Mouse (Mus musculus): Measurements from ENCODE around the gene Lmtk2.

Gene Lmtk2

GRCm38 (mm10) chr5:144215992-144216391 lies 115.8 kb downstream of the Lmtk2 start:
- DNase-seq (ENCODE audit: low read depth, low spot score) = peak; percentile 39

GRCm38 (mm10) chr5:144218061-144218460 lies 117.8 kb downstream of the Lmtk2 start:
- no peak for DNase-seq (ENCODE audit: low read depth, low spot score)

GRCm38 (mm10) chr5:144219306-144219705 lies 119.1 kb downstream of the Lmtk2 start:
- no peak for DNase-seq (ENCODE audit: low read depth, low spot score)

DNA sequence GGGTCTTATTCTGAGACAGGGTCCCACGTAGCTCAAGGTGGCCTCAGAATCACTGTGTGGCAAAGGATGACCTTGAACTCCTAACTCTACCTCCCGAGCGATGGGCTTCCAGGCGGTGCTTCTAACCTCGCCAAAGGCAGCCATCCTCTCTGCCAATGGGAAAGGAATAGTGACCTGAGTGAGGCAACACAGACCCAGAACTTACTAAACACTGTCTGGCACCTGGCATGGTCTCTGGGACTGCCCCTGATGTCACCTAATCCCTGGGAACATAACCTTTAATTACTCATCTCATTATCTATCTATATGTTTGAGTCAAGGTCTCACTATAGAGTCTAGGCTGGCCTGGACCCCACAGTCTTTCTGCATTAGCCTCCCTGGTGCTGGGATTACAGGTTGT lies 119.7 kb downstream of the Lmtk2 start:
- DNase-seq (ENCODE audit: low read depth, low spot score) = no peak

GRCm38 (mm10) chr5:144221305-144221704 lies 121.1 kb downstream of the Lmtk2 start:
- DNase-seq (ENCODE audit: low read depth, low spot score) = peak; percentile 89

DNA sequence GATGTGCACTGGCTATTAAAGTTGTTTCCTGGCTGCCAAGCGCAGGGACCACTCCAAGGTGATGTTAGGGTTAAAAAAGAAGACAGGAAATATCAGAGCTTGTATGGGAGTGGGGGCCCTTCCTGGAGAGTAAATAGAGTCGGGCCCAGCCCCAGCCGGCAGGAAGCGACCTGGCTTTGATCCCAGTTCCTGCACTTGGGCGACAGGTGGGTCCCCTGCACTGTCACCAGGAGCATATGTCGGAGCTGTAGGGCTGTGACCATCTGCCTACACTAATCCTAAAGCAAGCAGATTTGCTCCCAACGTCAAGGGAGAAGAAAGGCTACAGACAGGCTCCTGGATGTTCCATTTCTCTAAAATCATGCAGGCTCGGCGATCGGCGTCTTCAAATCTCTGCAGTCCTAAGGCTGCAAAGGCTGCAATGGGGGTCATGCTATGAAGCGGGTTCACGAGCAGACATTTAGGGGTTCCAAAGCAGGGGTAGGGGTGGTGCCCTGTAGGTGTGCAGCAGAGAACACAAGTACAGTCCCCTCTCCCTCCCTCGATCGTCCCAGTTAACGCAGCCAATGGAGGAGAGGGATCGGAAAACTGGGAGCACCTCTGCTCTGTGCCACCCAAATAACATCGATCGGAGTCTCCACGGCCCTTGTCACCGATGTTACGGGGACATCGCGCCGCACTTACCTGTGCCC lies 122.7 kb downstream of the Lmtk2 start:
- DNase-seq (ENCODE audit: low read depth, low spot score) = peak; percentile 73

- peak; percentile 97 for DNase-seq (ENCODE audit: low read depth, low spot score)
Measured at GRCm38 (mm10) chr5:144223503-144223862, 123.2 kb downstream of the Lmtk2 start, which contains the start of gene Tecpr1. Tecpr1 (minus strand) TSS chr5:144223615.

DNA sequence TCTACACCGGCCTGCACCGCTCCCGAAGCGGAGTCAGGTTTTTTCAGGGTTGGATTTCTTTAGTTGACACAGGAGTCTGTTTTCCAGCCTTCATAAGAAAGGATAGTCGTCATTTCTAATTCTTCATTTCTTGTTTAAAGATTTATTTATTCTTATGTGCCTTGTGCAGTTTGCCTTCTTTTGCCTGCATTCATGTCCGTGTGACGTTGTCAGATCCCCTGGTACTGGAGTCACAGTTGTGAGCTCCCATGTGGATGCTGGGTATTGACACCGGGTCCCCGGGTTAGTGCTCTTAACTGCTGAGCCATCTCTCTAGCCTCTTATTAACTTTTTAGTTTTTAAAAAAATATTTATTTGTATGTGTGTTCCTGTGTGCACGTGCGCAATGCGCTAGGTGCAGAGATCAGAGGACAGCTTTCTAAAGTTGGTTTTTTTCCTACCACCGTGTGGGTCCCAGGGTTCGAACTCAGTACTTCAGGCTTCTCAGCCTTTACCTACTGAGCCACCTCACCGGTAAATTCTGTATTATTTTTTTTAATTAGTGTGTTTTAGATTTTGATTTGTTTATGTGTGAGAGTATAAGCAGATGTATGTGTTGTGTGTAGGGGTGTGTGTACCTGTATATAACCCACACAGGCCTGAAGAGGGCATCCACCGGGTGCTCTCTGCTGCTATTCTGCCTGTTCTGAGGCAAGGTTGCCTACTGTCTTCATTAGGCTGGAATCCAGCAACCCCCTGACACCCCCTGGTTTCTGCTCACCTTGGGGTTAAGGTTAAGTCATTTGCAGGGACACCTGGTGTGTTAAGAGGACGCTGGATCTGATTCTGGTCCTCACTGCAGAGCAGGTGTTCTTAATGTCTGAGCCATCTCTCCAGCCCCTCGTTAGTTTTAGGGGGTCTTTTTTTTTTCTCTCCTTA lies 123.9 kb downstream of the Lmtk2 start:
- DNase-seq (ENCODE audit: low read depth, low spot score) = peak; percentile 23

DNA sequence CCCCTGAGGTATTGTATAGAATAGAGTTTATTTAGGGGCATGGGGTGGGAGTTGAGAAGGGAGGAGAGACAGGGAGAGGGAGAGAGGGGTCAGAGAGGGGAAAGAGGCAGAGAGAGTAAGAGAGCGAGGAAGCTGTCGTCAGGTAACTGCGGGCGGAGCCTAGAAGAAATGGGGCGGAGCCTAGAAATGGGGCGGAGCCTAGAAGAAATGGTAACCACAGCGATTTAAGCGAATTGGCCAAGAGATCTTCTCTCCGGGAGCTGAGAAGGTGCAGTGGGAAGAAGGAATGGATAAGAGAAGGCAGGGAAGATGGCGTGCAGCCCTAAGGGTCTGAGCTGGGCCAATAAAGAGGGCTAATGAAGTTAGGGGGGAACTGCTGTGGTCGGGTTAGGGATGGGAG lies 126.0 kb downstream of the Lmtk2 start:
- DNase-seq (ENCODE audit: low read depth, low spot score) = no peak

- DNase-seq (ENCODE audit: low read depth, low spot score) = no peak
Measured at GRCm38 (mm10) chr5:144230216-144230615, 130.0 kb downstream of the Lmtk2 start.

GRCm38 (mm10) chr5:144231410-144231809 lies 131.2 kb downstream of the Lmtk2 start:
- peak; percentile 62 for DNase-seq (ENCODE audit: low read depth, low spot score)

DNA sequence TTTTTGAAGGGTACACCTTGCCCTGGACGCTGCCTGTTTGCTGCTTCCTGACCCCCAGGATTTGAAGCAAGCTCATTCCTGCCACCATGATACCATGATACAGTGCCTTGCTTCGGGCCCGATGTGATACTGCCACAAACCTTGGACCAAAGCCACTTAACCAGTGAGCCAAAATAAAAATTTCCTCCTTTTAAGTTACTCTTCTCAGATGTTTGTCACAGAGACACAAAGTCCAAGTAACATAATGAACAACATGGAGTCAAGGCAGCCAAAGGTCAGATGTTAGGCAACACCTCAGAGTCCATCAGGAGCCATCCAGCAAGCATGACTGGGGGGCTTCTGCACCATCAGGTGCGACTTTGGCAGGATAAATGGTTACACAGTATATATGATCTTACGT lies 132.3 kb downstream of the Lmtk2 start:
- no peak for DNase-seq (ENCODE audit: low read depth, low spot score)

- no peak for DNase-seq (ENCODE audit: low read depth, low spot score)
Measured at GRCm38 (mm10) chr5:144234222-144234621, 134.0 kb downstream of the Lmtk2 start.

- DNase-seq (ENCODE audit: low read depth, low spot score) = no peak
Measured at GRCm38 (mm10) chr5:144234714-144235113, 134.5 kb downstream of the Lmtk2 start.
